In the genomic region with DNA sequence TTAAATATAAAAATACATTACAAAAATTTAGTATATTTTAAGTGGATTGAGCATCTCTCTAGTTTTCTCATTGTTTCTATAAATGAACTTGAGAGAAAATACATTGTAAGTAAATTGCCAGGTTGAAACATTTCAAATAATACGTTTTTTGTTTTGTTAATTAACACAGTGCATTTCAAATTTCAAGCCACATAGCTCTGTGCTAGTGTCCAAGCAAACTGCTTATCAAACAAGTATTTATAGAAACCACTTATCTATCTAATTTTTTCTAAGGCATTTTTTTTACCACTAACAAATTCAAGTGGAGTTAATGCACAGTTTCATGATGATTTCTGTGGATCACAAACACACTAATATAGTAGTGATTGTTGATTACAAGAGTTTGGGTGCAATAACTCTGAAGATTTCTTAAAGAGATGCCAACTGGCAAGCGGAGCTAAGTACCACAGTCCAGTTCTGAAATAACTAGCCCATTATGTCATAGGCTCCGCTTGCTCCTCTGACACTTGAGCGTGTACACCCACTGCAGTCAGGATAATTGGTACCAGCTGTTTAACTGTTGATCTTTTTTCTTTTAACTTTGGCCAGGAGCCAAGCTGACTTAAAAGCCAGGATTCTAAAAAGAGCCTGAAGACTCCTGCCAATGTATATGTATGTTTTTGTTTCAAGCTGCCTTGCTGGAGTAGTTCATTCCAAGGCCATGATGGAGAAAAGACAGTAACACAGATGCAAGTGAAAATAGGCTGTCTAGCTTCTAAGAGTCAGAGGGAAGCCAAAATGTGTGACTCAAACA, we compare ENCODE assay signal across 9 mouse cellular contexts.
DNase-seq lines count a peak whose midpoint lies in the region; ATAC-seq lines count a peak whose summit lies in the region.
"Had no signal": no experiment of that assay in that cellular context is flagged by ENCODE, and none has a peak within 500 bp of the region (broad histone marks: within the 10 kb centered on the region; RNA-seq: fewer than 3 reads in every experiment).

No protein-coding gene starts in this region.

- H3K9me3 ChIP-seq in forebrain, embryonic 10.5 days = no peaks in the 10 kb centered on the region
- H3K9me3 ChIP-seq in heart, embryonic 15.5 days (replicated peaks) = no peaks in the 10 kb centered on the region
- no peaks in the 10 kb centered on the region for H3K9me3 ChIP-seq in midbrain, embryonic 15.5 days

- H3K4me3 ChIP-seq in forebrain, embryonic 10.5 days = no peak overlapping the region
- H3K4me3 ChIP-seq in heart, embryonic 15.5 days = no peak overlapping the region
- no peak overlapping the region for H3K4me3 ChIP-seq in midbrain, embryonic 15.5 days
- H3K4me3 ChIP-seq: megakaryocyte, embryonic 14.5 days had no signal

- peak overlapping the region; percentile 9; the same call in 1 of the 2 replicates for H3K4me2 ChIP-seq in heart, embryonic 15.5 days
- H3K4me2 ChIP-seq in midbrain, embryonic 15.5 days = no peak overlapping the region

- no peak overlapping the region for H3K27ac ChIP-seq in forebrain, embryonic 10.5 days
- peak overlapping the region; percentile 72 for H3K27ac ChIP-seq in heart, embryonic 15.5 days
- H3K27ac ChIP-seq in midbrain, embryonic 15.5 days = no peak overlapping the region

- DNase-seq in cerebellum, postnatal 10 days = peak; percentile 12
- no peak for DNase-seq in cerebellum, adult 18-20 months
- DNase-seq in forebrain, embryonic 10.5 days (ENCODE audit: extremely low spot score, low spot score) = peak; percentile 22
- DNase-seq in left cerebral cortex, adult 9 months (ENCODE audit: low spot score in 2 of 2) = peak; percentile 21 to 26
- no peak for DNase-seq in natural killer cell, adult 2 months (ENCODE audit: low spot score in 2 of 2)

- no peaks in the 10 kb centered on the region for H3K27me3 ChIP-seq in forebrain, embryonic 10.5 days (ENCODE audit: poor library complexity, severe bottlenecking)
- no peaks in the 10 kb centered on the region for H3K27me3 ChIP-seq in heart, embryonic 15.5 days
- no peaks in the 10 kb centered on the region for H3K27me3 ChIP-seq in midbrain, embryonic 15.5 days (replicated peaks)
- H3K27me3 ChIP-seq: megakaryocyte, embryonic 14.5 days had no signal

- peak; percentile 94 for ATAC-seq in heart, embryonic 15.5 days (replicated peaks; ENCODE audit: insufficient number of reproducible peaks, insufficient read depth, low FRiP score, low read depth)
- peak; percentile 94 for ATAC-seq in midbrain, embryonic 15.5 days (replicated peaks)
- ATAC-seq in monocyte, adult 5-6 weeks (replicated peaks; ENCODE audit: insufficient number of reproducible peaks, low FRiP score, low TSS enrichment, poor library complexity, severe bottlenecking) = no peak

- no peak overlapping the region for H3K9ac ChIP-seq in heart, embryonic 15.5 days
- H3K9ac ChIP-seq in midbrain, embryonic 15.5 days = no peak overlapping the region

- 63% methylated on average over 4 of the region's 4 CpGs for WGBS in forebrain, embryonic 10.5 days
- WGBS in heart, embryonic 15.5 days = 17% methylated on average over 4 of the region's 4 CpGs
- 35% methylated on average over 4 of the region's 4 CpGs for WGBS in midbrain, embryonic 15.5 days

- peaks cover 12% of the 10 kb centered on the region for H3K4me1 ChIP-seq in forebrain, embryonic 10.5 days
- H3K4me1 ChIP-seq in heart, embryonic 15.5 days (replicated peaks) = peaks cover 7% of the 10 kb centered on the region; the same call in 1 of the 2 replicates
- 0 out of 2 replicates have a peak, but pooled peaks cover 4% of the 10 kb centered on the region for H3K4me1 ChIP-seq in midbrain, embryonic 15.5 days
- H3K4me1 ChIP-seq: megakaryocyte, embryonic 14.5 days had no signal

- H3K36me3 ChIP-seq in forebrain, embryonic 10.5 days (replicated peaks) = no peaks in the 10 kb centered on the region
- no peaks in the 10 kb centered on the region for H3K36me3 ChIP-seq in heart, embryonic 15.5 days
- no peaks in the 10 kb centered on the region for H3K36me3 ChIP-seq in midbrain, embryonic 15.5 days (replicated peaks)

Comparison
In these comparisons a context has a peak if more than half of its experiments do, and no peak if none do; other contexts are left out.
1. DNase-seq: peak in cerebellum, postnatal 10 days (2 of 2), forebrain, embryonic 10.5 days (single experiment) and left cerebral cortex, adult 9 months (2 of 2); none in cerebellum, adult 18-20 months (0 of 2) and natural killer cell, adult 2 months (0 of 2).